Mouse (Mus musculus) C2C12 (cell line): Measurements from ENCODE around the gene Fam161a.

Source experiments
- CEBPB ChIP-seq: IDR thresholded peaks from one replicate; pipeline ENCODE4 v1.6.1; 2011; ENCODE audit warnings: low read depth, mild to moderate bottlenecking, control low read depth, moderate library complexity
- CTCF ChIP-seq: IDR thresholded peaks from one replicate; pipeline ENCODE4 v1.5.1; 2011; ENCODE audit not compliant: control insufficient read depth, insufficient read depth, insufficient read length
- MAX ChIP-seq: IDR thresholded peaks from one replicate; pipeline ENCODE4 v1.6.1; 2011; ENCODE audit warnings: mild to moderate bottlenecking, control low read depth
- MYOD1 ChIP-seq: IDR thresholded peaks from one replicate; pipeline ENCODE4 v1.6.1; 2011; ENCODE audit warnings: low read depth; ENCODE audit not compliant: control insufficient read depth, insufficient read length
- USF1 ChIP-seq: IDR thresholded peaks from one replicate; pipeline ENCODE4 v1.6.1; 2011; ENCODE audit warnings: low read depth, mild to moderate bottlenecking, control low read depth, moderate library complexity

GRCm38 (mm10) chr11:23014996-23015395, 7.7 kb downstream of the Fam161a start:
- no peak for TF ChIP-seq CEBPB
- TF ChIP-seq MAX, result no peak
- TF ChIP-seq MYOD1, result no peak
- TF ChIP-seq CTCF, result no peak
- TF ChIP-seq USF1, result no peak
